Mouse (Mus musculus): ENCODE data around the gene Alg6. TPM values are rescaled to one million over a fixed set of nuclear protein-coding genes. Genes with fewer than 3 reads are reported as not detected.

The Alg6 gene
- total RNA-seq (2015): 19.3 and 27.1 TPM in 2 replicates
- total RNA-seq (2017): 18.2 and 20.6 TPM in 2 replicates

GRCm38 (mm10) chr4:99714904-99715782 lies at the start of gene Alg6:
TSS of gene Alg6 (plus strand) at chr4:99715664.
- peak; percentile 98 for ATAC-seq (replicated peaks; ENCODE audit: poor library complexity)

- no peak for ATAC-seq (replicated peaks; ENCODE audit: poor library complexity)
Measured at GRCm38 (mm10) chr4:99670203-99670851, 45.1 kb upstream of the Alg6 start.

GRCm38 (mm10) chr4:99675191-99675590 lies 40.3 kb upstream of the Alg6 start:
- ATAC-seq (replicated peaks; ENCODE audit: poor library complexity): no peak

GRCm38 (mm10) chr4:99683941-99684340 lies 31.5 kb upstream of the Alg6 start:
- ATAC-seq (replicated peaks; ENCODE audit: poor library complexity): no peak

- ATAC-seq (replicated peaks; ENCODE audit: poor library complexity): no peak
Measured at GRCm38 (mm10) chr4:99686308-99686707, 29.2 kb upstream of the Alg6 start.

GRCm38 (mm10) chr4:99712583-99713183 lies 2.8 kb upstream of the Alg6 start:
- no peak for ATAC-seq (replicated peaks; ENCODE audit: poor library complexity)

GRCm38 (mm10) chr4:99713971-99714370 lies 1.5 kb upstream of the Alg6 start:
- no peak for ATAC-seq (replicated peaks; ENCODE audit: poor library complexity)

GRCm38 (mm10) chr4:99715783-99716416 lies 436 bp downstream of the Alg6 start:
- peak; percentile 30 for ATAC-seq (replicated peaks; ENCODE audit: poor library complexity)

GRCm38 (mm10) chr4:99717905-99718304 lies 2.4 kb downstream of the Alg6 start:
- no peak for ATAC-seq (replicated peaks; ENCODE audit: poor library complexity)

GRCm38 (mm10) chr4:99724331-99724730 lies 8.9 kb downstream of the Alg6 start:
- no peak for ATAC-seq (replicated peaks; ENCODE audit: poor library complexity)

- peak; percentile 64 for ATAC-seq (replicated peaks; ENCODE audit: poor library complexity)
Measured at GRCm38 (mm10) chr4:99725914-99726451, 10.5 kb downstream of the Alg6 start.

GRCm38 (mm10) chr4:99739836-99740235 lies 24.4 kb downstream of the Alg6 start:
- no peak for ATAC-seq (replicated peaks; ENCODE audit: poor library complexity)

- no peak for ATAC-seq (replicated peaks; ENCODE audit: poor library complexity)
Measured at GRCm38 (mm10) chr4:99752426-99752825, 37.0 kb downstream of the Alg6 start.

- no peak for ATAC-seq (replicated peaks; ENCODE audit: poor library complexity)
Measured at GRCm38 (mm10) chr4:99766303-99766702, 50.8 kb downstream of the Alg6 start.

- peak; percentile 72 for ATAC-seq (replicated peaks; ENCODE audit: poor library complexity)
Measured at GRCm38 (mm10) chr4:99766753-99767152, 51.3 kb downstream of the Alg6 start.

- no peak for ATAC-seq (replicated peaks; ENCODE audit: poor library complexity)
Measured at GRCm38 (mm10) chr4:99770555-99770954, 55.1 kb downstream of the Alg6 start.

- no peak for ATAC-seq (replicated peaks; ENCODE audit: poor library complexity)
Measured at GRCm38 (mm10) chr4:99773041-99773440, 57.6 kb downstream of the Alg6 start.

- ATAC-seq (replicated peaks; ENCODE audit: poor library complexity): peak; percentile 52; the same call in 1 of the 2 replicates
Measured at GRCm38 (mm10) chr4:99792365-99792764, 76.9 kb downstream of the Alg6 start.
